Mouse (Mus musculus): ENCODE data around the gene Gm28308. TPM values are rescaled to one million over a fixed set of nuclear protein-coding genes. Genes with fewer than 3 reads are reported as not detected.

The Gm28308 gene
- not detected in 2 replicates for polyA plus RNA-seq (2015; fragmentation: Nextera tagmentation; extraction: Ambion mirVana)

GRCm38 (mm10) chr6:52213119-52213986 lies at the start of gene Gm28308, which contains the start of gene Hoxa3:
Gene Gm28308 (minus strand): TSS chr6:52213339.
Gene Hoxa3 (minus strand): TSS chr6:52213336.
- DNase-seq (ENCODE audit: low spot score): no peak

DNA sequence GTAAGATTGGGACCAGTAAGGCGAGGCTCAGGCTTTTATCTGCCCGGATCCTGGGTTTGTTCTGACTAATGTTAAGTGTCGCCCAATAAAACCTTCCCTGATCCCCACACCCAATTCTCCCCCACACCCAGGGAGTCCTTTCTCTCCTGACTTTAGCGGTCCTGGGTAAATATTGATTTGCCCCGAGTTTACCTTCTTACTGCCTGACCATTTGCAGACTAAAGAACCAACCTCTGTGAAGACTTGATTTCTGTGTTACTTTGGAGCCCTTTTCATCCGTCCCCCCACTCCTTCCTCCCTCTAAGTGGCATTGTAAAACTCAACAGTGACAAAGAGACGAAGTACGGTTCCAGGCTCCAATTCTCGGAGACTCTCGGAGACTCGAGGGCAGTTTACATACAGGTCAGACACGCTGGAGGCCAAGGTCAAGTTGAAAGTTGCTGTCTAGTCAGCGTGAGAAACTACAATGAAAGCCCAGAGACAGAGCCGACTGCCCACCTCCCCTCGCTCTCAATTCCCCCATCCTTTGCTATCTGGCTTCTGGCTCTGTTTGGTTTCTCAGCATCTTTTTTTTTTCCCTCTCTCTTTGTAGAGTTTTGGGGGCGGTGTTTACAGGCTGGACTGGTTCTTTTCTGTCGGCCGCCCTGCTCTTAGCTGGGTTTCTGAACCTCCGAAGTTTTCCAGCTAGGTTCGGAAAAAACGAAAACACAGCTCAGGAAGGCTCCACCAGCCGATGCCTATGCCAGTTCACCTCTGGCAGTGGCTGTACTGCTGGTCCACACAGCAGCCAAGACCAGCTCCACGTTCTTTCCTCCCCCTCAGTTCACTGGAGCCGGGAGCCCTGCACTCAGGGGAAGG lies 49.6 kb upstream of the Gm28308 start:
- no peak for DNase-seq (ENCODE audit: low spot score)

DNA sequence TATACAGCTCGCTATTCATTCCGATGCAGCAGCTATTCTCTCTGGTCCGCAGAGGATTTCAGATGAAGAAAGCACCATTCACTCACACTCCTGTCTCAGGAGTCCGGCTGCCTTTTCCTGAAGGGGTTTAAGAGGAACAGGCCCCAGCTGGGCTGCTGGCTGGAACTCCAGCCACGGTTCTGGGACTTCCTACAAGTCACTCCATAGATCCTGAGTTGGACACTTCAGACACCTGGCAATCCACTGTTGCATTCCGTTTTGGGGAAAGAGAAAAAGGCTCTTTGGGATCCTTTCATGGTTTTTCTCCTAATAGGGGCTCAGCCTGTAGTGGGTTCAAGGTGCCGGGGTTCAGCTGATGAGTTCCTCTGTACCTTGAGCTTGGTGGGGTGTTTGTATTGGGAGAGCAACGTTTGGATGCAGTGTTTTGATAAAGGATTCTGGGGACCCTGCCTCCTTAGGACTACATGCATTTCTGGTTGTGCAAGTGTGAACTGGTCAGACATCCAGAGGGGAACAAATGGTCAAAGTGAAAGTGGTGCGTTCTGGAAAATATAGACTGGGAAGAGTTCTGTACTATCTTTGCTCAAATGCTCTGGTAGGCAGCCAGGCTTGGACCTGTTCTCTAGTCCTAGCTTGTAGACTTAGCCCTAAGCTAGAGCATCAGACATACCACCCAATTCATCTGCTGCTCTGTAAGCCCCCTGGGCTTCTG lies 48.8 kb upstream of the Gm28308 start:
- DNase-seq (ENCODE audit: low spot score): no peak

DNA sequence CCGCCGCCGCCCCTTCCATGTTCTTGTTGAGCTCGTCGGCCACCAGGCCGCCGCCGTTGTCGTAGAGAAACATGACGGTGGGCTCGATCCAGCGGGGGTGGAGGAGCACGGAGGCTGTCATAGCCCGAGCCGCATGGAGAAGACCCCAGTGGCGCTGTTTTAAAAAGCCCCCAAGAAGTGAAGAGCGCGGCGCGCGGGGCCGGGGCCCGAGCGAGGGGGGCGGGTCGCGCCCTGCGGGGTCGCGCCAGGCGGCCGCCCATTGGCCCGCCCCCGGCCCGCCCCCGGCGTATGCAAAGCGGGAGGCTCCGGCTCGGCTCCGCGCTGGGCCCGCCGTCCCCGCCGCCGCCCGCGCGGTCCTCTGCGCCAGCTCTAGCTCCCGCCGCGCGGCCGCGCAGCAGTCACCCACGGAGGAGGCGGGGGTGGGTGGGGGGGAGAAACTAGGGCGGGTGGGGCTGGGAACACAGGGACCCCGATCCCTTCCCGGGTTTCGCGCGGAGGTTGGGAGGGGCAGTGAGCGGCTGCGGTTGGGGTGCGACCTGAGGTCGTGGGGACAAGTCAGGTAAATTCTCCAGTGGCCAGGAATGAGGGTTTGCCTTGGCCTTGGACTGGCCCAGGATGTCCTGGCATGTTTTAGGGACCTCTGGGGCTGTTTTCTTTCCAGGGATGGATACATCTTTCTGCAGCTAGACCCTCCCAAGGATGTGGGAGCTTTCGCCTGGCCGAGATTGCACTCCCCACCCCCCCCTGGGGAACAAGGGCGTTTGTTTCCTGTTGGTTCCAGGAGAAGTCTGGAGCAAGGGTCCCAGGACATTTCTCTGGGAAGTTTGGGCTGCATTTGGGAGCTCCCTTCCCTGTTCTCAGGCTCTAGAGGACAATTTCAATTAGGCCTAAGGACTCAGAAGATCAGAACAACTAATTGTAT lies 47.8 kb upstream of the Gm28308 start, which contains the start of gene Hoxa13:
Gene Hoxa13 (minus strand): TSS at position 227 of the 922 bp plus-strand sequence.
- DNase-seq (ENCODE audit: low spot score): peak; percentile 71

DNA sequence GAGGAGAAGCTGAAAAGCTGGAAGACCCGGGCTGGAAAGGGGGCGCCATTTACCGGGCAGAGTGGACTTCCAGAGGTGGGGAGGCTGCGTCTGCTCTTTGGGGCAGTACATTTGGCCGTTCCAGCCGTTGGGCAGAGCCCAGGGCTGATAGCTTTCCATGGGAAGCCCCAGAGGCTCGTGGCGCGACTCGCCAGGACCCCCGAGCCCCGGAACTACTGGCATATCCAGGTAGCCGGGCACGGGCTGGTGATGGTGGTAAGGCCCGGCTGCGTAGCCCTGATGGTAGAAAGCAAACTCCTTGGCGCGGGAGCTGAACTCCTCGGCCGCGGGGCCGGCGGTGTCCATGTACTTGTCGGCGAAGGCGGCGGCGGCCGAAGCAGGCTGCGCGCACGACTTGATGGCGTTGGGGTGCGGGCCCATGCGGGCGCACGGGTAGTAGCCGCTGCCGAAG lies 46.7 kb upstream of the Gm28308 start:
- no peak for DNase-seq (ENCODE audit: low spot score)

DNA sequence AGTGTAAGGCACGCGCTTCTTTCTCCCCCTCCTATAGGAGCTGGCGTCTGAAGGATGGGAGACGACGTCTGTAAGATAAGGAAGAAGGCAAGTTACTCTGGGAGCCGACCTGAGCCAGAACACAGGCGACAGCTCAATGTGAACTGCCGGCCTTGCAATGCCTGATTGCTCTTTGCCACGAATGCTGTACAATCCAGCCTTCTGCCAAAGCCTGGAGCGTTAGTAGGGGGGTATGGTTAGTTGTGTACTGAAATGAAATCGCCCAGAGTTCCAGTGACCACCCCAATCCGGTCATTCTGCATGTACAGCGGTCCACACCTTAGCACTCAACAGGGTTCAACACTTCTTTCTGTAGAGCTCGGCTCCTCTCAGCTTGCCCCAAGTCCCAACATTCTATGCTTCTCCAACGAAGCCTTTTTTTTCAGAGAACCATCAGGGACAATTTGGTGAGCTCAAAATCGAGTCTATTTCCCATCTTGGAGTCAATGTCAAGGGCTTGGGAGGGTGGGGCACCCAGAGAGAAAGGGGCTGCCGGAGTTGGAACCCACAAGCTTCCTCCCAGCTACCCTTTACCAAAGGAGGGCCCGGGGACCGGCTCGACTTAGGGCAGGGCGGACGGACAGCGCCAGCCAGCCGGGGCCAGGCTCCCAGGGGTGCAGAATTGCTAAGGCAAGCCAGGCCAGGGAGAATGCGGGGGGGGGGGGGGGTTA lies 46.1 kb upstream of the Gm28308 start:
- no peak for DNase-seq (ENCODE audit: low spot score)

DNA sequence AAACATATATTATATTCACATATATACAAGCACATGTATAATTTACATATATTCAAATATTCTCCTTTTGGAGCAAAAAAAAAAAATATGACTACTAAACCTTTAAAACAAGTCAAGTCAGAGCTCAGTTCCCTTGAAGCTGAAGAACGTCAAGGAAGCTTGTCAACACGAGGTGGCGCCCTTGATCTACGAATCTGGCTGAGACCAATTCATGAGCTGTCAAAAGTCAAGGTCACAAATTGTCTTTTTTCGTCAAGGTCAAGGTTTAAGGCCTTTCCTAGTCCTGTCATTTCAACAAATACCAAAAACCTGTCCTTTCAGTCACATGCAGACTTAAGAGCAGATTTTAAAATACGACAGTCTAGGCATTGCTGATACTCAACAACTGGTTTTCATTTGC lies 43.8 kb upstream of the Gm28308 start:
- peak; percentile 87 for DNase-seq (ENCODE audit: low spot score)

DNA sequence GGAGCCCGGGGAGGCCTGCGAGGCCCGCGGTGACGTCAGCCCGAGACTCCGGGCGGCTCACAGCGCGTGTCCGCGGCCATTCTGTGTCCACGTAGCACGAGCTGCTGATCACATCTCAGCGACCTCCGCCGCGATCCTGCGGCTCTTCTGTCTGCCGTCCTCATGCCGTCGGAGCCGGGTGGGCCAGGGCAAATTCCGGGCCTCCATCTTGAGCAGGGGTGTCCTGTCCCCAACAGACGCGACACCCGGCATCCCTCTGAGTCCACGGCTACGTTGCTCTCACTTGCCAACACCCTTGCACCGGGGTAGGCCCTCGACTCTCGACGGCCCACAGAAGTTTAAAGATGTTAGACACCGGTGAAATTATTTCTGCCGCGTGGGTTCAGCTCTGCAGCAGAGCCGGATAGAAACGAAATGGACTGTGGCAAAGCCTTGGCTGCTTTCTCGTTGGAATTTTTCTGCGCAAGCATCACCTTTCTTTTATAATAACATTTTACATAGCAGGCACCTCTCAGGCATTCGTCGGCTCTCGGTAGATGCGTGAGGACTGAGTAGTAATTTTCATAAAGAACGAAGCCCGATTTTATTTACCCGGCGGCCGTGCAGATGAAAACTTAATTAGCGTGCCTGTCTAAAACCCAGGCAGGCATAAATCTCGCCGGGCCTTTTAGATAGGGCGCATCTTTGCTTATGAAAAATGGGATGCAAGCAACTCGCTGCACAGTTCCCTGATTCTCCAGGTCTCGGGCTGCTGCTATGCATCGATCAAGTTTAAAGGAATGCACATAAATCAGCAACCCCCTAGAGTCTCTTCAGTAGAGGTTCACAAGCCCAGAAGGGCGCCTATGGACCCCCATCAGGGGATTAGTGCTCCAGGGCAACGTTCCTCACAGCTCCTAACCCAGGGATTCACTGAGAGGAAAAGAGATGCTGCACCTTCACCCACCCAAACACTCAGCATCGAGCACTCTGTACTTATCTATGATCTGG lies 40.7 kb upstream of the Gm28308 start:
- DNase-seq (ENCODE audit: low spot score): no peak

- DNase-seq (ENCODE audit: low spot score): no peak
Measured at GRCm38 (mm10) chr6:52252775-52253376, 39.7 kb upstream of the Gm28308 start.

DNA sequence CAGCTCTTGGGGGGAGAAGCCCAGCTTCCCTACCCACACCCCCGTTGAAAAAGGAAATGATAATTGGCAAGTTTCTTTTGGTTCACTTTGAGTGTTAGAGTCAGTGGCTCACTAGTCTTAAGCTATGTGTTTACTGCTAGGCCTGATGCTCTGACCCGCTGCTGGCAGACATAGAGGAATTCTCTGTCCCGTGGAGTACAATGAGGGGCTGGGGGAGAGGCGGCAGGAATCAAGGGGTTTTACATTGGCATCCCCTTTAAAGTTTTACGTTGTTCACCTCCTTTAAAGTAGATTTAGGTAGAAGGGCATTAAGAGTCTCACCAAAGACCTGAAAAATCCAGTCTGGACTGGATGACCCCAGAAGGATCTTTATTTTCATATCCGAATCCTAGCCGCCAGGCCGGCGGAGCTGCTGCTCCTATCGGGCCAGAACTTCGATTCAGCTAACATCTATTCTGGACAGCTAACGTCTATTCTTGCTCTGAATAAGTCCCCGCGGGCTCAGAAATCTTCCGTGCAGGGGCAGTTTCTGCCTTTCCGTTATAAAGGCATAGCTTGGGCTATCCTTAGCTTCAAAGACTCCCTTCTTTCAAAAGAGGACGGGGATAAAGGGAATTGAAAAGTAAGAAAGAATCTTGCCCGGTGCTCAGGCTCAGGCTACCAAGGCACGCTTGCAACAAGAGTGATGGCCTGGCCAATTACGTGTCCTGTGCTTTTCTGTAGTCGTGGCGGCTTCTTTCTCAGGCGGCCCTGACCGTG lies 39.1 kb upstream of the Gm28308 start:
- no peak for DNase-seq (ENCODE audit: low spot score)

DNA sequence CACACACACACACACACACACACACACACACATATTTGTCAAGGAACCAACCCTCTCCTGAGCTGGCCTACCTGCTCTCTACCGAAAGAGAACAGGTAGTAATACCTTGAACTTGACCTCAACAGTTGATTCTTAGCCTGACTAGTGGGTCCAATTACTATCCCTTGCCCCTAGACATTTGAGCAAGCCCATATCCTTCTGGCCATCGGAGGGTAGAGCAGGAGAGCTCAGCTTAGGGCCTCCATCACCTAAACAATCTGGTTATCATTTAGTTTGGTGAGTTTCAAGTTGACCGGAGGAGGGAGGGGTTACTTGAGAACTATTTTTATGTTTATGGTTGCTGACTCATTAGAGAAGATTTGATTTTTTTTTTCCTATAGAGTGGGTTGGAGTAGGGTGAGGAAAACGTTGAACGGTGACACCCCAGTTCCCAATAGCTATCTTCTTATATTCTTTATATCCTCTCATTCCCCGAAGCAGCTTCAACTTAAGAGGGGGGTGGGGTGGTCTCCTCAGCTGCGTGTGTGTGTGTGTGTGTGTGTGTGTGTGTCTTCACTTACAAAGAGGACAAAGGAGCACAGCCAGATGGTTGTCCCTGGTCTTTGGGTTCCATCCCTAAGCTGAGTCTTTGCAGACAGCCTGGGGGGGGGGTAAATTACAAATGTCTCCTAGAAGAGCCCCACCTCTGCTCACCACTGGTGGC lies 38.2 kb upstream of the Gm28308 start:
- DNase-seq (ENCODE audit: low spot score): no peak

GRCm38 (mm10) chr6:52249826-52250225 lies 36.7 kb upstream of the Gm28308 start:
- DNase-seq (ENCODE audit: low spot score): no peak

GRCm38 (mm10) chr6:52249415-52249738 lies 36.2 kb upstream of the Gm28308 start:
- no peak for DNase-seq (ENCODE audit: low spot score)

GRCm38 (mm10) chr6:52248638-52249414 lies 35.7 kb upstream of the Gm28308 start:
- DNase-seq (ENCODE audit: low spot score): no peak

GRCm38 (mm10) chr6:52247766-52248637 lies 34.9 kb upstream of the Gm28308 start:
- DNase-seq (ENCODE audit: low spot score): no peak

All from thymus, postnatal 0 days (tissue).